Mouse (Mus musculus): Measurements from ENCODE around the gene Anapc15-ps. TPM values are rescaled to one million over a fixed set of nuclear protein-coding genes. Genes with fewer than 3 reads are reported as not detected.

Gene Anapc15-ps
- polyA plus RNA-seq, 1 experiment from 2014 or later, result not detected

DNA sequence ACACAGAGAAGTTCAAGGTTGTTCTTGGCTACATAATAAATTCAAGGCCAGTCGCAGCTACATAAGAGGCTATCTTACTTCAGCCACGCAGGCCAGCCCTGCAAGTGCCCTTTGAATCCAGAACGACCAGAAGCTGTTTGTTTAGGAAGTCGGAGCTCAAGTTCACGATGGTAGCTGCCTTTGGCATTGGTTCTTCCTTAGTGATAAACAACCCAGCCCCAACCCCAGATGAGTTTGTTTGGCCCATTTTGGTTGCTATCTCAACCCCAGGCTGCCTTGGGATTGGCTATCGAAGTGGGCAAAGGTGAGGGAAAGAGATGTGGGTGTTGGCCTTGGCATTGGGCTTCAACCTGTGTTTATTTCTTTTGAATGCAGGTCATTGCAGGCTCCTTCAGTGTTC, 48.0 kb downstream of the Anapc15-ps start:
- no peak overlapping the region for H3K27ac ChIP-seq (replicated peaks; ENCODE audit: low read depth, low read length)
- H3K4me2 ChIP-seq (ENCODE audit: low read length), result no peak overlapping the region
- no peaks in the 10 kb centered on the region for H3K9me3 ChIP-seq (ENCODE audit: control insufficient read depth, low read length)
- no peak overlapping the region for H3K4me3 ChIP-seq (replicated peaks; ENCODE audit: low read depth, low read length)
- ATAC-seq (ENCODE audit: low FRiP score, low TSS enrichment) (no peak), DNase-seq (no peak)
- 92% methylated on average over 6 of the region's 6 CpGs for WGBS
- no peaks in the 10 kb centered on the region for H3K36me3 ChIP-seq (ENCODE audit: control insufficient read depth, insufficient read depth, low read length)
- peaks cover 1% of the 10 kb centered on the region for H3K4me1 ChIP-seq (ENCODE audit: control insufficient read depth, insufficient read depth, low read length)
- no peaks in the 10 kb centered on the region for H3K27me3 ChIP-seq (ENCODE audit: control insufficient read depth, insufficient read depth, low read length)
- H3K9ac ChIP-seq (replicated peaks; ENCODE audit: low read length), result no peak overlapping the region

DNA sequence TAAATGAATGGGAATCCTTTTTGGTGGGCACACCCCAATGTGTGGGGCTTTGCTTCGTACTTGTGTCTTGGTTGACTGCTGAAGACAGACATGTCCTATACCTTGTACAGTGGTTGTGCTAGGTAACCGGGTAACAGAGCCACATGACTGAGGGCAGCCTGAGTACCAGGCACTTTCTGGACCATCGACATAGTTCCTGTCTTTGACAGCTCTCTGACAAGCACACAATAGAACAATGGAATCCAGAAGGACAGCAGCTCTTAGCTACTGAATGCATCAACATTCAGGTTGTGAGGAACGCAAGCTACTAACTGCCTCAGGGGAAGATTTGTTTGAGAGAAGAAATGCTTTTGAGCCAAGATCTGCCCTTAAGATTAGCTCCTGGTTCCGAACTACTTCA, 49.2 kb downstream of the Anapc15-ps start:
- DNase-seq, result no peak
- Histone ChIP-seq H3K4me2 (ENCODE audit: low read length) (no peak overlapping the region), H3K27ac (replicated peaks; ENCODE audit: low read depth, low read length) (no peak overlapping the region), H3K4me1 (ENCODE audit: control insufficient read depth, insufficient read depth, low read length) (peaks cover 12% of the 10 kb centered on the region), H3K9me3 (ENCODE audit: control insufficient read depth, low read length) (no peaks in the 10 kb centered on the region), H3K9ac (replicated peaks; ENCODE audit: low read length) (no peak overlapping the region), H3K27me3 (ENCODE audit: control insufficient read depth, insufficient read depth, low read length) (no peaks in the 10 kb centered on the region), H3K4me3 (replicated peaks; ENCODE audit: low read depth, low read length) (no peak overlapping the region), H3K36me3 (ENCODE audit: control insufficient read depth, insufficient read depth, low read length) (no peaks in the 10 kb centered on the region)
- ATAC-seq (ENCODE audit: low FRiP score, low TSS enrichment), result no peak
- 30% methylated on average over 5 of the region's 5 CpGs for WGBS

- no peaks in the 10 kb centered on the region for H3K9me3 ChIP-seq (ENCODE audit: control insufficient read depth, low read length)
- H3K9ac ChIP-seq (replicated peaks; ENCODE audit: low read length), result no peak overlapping the region
- H3K27me3 ChIP-seq (ENCODE audit: control insufficient read depth, insufficient read depth, low read length), result no peaks in the 10 kb centered on the region
- H3K4me2 ChIP-seq (ENCODE audit: low read length), result no peak overlapping the region
- WGBS, result 56% methylated on average over 4 of the region's 4 CpGs
- peaks cover 16% of the 10 kb centered on the region for H3K4me1 ChIP-seq (ENCODE audit: control insufficient read depth, insufficient read depth, low read length)
- H3K27ac ChIP-seq (replicated peaks; ENCODE audit: low read depth, low read length), result no peak overlapping the region
- no peak overlapping the region for H3K4me3 ChIP-seq (replicated peaks; ENCODE audit: low read depth, low read length)
- no peak for ATAC-seq (ENCODE audit: low FRiP score, low TSS enrichment)
- no peaks in the 10 kb centered on the region for H3K36me3 ChIP-seq (ENCODE audit: control insufficient read depth, insufficient read depth, low read length)
- DNase-seq, result no peak
Observed at GRCm38 (mm10) chr10:95623518-95623905, 49.7 kb downstream of the Anapc15-ps start.

Other genes starting within 250 kb of the Anapc15-ps start
- 251 and 289 TPM in 2 replicates for gene Mrpl42, start 171.5 kb downstream of the Anapc15-ps start, polyA plus RNA-seq (2014; fragmentation: Nextera tagmentation; extraction: Ambion mirVana)
- 341 and 383 TPM in 2 replicates for gene Ube2n, start 158.3 kb downstream of the Anapc15-ps start, polyA plus RNA-seq (2014; fragmentation: Nextera tagmentation; extraction: Ambion mirVana)
- 64.9 and 80.0 TPM in 2 replicates for gene Nudt4, start 109.3 kb downstream of the Anapc15-ps start, polyA plus RNA-seq (2014; fragmentation: Nextera tagmentation; extraction: Ambion mirVana)
- gene Gm33543, start 169.5 kb upstream of the Anapc15-ps start, polyA plus RNA-seq (2014; fragmentation: Nextera tagmentation; extraction: Ambion mirVana), result not detected in 2 replicates